Mouse (Mus musculus) left cerebral cortex, adult 11 months (tissue): ENCODE results near the gene Cplx3.
A peak's percentile ranks its signal among the peaks of the same experiment; 100 is the strongest.

ENCODE experiments used
- DNase-seq: peaks from one replicate; pipeline ENCODE4 v3.0.0; 2022; ENCODE audit warnings: low spot score

Cplx3 gene

DNA sequence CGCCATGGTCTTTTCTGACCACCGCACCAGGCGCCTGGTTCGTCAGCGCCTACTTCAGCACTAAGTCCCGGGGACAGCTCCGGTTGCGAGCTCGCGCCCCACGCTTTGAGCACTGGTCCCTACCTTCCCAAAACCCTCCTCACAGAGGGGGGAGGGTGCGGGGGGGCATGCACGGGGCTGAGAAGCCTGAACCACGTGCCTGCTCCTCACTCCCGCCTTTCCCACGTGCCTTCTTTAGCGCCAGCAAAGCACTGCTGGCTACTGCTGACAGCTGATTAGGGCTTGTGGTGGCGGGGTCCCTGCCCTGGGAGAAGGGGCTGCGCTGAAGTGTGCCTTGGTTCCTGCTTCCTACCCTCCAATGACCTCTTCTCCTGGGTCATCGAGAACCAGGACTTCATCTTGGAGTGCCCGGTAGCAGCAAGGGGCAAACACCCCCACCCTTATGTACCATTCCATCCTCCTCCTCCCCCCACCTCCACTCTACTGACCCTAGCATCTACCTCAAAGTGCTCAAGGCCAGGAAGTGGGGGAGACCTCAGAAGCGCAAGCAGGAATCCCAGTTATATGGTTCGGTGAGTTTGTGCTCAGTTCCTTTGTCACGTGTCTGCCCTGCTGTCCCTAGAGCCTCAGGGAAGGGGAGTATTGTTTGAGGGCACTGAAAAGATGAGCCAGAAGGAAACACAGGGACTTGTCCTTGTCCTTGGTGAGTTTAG is at the start of gene Cplx3:
TSS of gene Cplx3 (minus strand) at position 143 of the 713 bp plus-strand sequence.
- no peak for DNase-seq

DNA sequence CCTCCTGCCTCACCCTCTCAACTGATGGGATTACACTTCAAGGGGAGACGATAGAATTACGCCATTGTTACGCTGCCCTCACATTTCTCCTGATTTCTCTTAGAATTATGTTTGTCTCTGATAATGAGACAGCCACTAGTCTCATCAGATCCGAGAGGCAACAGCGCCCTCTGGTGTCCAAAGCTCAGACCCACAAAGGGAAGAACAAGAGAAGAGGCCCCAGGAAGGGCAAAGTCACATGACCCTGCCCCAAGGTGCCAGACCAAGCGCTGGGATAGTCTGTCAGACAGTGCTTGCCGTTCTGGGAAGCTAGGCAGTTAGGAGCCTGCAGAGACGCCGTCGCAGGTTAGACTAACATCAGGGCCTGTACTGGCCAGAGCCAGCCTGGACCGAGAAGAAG is 49.7 kb upstream of the Cplx3 start:
- peak; percentile 82 for DNase-seq

DNA sequence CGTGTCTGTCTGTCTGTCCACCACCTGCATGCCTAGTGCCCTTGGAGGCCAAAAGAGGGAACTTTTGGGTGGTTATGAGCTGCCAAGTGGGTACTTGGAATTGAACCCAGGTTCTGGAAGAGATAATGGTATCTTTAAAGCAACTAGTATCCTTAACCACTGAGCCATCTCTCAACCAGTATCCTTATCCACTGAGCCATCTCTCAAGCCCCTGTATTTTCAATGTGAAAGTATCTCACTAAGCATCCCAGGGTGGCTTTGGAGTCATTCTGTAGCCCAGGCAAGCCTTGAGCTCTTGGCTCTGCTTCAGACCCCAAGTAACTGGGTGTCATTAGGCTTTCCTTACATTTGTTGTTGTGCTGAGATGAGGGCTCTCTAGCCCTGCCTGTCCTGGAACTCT is 48.9 kb upstream of the Cplx3 start:
- no peak for DNase-seq

DNA sequence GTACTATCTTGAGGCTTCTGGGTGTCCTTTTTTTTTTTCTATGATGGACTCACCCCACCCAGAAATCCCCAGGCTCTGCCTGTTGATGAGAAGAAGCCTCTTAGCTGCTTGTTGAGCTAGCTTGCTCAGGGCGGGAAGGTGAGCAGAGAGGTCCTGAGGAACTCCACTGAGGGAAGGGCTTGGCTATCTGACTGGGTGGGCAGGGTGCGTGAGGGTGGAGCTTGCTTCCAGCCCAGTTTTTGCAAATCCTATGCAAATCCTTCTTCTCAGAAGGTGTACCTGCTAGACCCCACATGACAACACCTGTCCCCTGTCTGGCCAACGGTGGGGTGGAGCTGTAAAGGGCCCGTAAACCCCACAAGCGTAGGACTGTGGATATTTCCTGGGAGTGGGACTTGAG is 47.2 kb upstream of the Cplx3 start, which contains the start of gene Csk:
TSS of gene Csk (minus strand) at position 349 of the 400 bp plus-strand sequence.
- no peak for DNase-seq

DNA sequence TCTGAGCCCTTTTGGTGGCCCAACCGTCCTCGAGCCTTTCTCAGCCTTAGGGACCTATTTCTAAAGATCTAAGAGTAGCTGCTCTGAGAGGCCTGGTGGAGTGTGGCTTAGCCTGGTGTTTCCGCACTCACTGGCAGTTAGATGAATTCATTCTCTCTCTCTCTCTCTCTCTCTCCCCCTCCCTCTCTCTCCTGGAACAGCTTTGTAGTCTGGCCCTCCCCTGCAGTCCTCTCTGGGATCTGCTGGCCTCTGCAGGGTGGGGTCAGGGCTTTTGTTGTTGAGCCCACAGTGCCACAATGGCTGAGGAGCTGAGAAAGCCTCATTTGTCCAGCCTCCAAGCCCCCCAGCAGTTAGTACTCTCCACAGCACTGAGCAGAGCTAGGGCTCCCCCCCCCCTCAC is 46.8 kb upstream of the Cplx3 start:
- DNase-seq, result no peak

DNA sequence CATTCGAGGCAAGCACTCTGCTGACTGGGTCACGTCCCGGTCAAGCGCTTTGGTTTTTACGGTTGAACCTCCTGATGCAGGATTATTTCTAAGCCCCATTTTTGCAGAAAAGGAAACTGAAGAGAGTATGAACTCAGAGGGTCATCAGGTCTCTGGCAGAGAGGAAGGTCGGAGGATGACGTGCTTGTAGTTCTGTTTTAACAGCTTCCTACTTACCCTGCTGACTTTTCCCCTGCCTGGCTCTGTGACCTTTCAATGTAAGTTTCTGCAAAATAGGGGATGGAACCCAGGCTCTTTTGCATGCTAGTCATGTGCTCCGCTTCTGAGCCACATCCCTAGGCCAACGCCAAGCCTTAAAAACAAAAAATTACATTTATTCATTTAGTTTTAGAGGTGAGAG is 46.3 kb upstream of the Cplx3 start:
- DNase-seq, result no peak

DNA sequence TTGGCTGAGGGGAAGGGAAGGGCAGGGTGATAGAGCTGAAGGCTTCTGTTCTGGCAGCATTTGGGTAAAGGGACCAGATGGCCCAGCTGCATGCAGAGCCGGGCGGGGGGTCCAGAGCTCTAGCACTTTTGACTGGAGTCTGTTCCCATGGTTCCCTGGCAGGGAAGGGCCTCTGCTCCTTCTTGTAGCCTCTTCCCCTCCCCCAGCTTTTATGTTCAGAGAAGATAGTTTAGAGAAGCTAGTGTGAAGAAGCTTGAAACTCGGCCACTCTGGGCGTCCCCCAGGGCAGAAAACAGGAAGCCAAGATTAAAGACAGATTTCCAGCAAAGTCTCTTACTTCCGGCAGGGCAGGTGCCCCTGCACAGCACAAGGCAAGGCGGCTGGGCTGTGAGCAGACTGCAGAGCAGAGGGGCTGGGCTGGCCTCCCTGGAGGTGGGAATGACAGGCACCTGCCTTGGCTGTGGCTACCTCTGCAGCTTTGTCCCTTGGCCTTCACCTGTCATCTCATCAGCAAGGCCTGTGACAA is 44.8 kb upstream of the Cplx3 start:
- no peak for DNase-seq

DNA sequence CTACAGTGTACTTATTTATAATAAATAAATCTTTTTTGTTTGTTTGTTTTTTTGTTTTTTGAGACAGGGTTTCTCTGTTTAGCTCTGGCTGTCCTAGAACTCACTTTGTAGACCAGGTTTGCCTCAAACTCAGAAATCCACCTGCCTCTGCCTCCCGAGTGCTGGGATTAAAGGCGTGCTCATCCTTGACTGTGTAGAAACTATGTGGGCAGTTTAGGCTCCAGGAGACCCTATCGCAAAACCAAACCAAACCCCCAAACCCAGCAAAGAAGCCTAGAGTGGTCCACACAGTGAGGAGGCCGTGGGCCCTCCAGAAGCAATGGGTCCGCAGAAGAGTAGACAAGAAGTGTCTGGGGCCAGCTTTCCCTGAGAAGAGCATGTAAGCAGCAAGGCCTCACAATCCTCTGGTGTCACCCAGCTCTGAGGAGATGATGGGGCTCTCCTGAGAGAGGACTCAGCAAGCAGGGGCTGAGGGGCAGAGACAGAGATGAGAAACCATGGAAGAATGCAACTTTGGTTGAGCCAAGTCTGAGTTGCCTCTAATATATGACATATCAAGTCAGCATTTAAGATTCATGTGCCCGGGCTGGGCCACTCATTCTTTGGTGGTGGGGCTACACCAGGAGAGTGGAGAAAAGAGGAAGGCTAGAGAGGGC is 44.2 kb upstream of the Cplx3 start:
- no peak for DNase-seq

DNA sequence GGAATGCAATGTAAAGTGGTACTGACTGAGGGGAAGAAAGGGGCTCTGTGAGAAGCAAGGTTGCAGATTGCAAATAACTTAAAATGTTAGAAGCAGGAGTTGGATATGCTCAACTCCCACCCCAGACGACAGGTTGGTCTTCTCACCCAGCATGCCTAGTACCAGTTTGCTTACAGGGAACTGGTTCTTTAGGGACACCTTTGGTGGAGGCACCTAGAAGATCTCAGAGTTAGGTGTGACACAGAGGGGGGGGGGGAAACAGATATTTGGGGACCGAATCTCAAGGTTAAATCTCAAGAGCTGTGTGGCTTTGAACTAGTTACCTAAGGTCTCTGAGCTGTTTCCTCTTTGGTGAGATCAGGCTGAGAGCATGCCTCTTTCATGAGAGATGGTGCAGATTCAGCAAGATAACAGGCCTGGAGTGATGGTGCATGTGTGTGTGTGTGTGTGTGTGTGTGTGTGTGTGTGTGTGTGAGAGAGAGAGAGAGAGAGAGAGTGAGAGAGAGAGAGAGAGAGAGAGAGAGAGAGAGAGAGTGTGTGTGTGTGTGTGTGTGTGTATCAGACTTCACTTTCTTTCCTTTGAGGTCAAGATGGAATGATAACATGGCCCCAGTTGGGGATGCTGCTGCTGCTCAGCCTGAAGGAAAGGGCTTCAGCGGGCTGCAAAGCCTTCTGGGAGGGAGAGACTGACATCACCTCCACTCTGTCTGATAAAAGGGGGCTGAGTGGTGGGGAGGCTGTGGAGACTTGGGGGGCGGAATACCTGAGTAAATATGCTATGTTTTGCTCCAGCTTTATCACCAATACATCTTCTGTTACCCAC is 41.4 kb upstream of the Cplx3 start:
- no peak for DNase-seq

DNA sequence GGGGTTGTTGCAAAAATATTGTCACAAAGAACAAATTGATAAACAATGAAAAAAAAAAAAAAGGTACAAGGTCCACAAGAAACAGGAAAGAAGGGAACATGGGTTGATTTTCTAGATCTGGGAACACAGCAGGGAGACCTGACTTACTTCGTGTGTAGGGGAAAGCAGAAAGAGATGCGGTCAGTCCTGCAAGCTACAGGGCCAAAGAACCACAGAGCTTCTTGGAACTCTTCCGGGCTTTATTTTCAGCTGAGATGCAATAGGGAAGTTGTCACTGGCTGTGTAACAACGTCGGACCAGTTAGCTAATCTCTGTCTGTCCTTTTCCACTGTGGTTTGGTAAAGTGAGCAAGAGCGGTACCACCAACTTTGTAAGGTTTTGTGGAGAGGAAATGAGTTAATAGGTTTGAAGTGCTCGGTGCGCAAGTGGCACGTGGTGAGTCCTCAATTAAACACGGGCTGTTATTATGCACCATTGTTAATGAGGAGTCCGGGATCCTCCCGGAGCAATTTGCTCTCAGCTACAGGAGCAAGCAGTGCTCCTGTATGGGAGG is 40.5 kb upstream of the Cplx3 start:
- no peak for DNase-seq

DNA sequence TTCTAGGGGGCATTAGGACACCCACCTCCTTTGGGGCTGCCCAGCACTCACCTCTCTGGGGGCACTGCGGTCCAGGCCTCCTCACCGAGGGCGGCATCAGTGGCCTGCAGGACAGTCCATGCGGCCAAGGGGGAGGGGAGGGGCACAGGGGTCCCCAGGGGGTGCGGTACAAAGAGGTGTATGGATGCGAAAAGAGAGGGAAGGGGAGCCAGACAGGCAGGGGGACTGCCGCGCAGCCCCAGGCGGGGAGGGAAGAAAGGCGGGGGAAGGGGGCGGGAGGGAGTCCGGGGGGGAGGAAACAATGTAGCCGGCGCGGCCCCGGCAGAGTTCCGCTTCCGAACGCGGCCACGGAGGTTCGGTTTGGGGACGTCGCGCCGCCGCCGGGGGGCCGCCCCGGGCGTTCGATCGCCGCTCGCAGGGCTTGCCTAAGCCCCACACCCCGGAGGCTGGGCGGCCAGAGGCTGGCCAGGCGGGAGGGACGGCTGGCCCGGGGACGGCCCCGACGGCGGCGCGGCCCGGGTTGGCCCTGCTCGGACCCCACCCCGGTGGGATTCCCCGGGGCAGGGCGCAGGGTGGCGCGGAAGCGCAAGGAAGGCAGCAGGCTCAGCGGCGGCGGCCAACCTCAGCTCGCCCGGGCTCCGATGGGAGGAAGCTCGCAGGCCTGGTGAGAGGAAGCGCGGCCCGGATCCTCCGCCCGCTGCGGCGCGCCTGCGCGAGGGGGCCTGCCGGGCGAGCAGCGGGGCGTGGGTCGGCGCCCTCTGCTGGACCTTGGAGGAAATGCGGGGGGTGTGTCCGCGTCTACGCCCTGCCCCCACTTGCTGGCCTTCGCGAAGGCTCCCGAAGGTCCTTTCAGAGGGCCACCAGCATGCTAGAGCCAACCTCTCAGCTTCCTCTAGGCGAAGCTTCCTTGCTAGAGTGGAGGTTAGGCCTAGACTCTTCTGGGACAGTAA is 39.1 kb upstream of the Cplx3 start:
- DNase-seq, result peak; percentile 81

DNA sequence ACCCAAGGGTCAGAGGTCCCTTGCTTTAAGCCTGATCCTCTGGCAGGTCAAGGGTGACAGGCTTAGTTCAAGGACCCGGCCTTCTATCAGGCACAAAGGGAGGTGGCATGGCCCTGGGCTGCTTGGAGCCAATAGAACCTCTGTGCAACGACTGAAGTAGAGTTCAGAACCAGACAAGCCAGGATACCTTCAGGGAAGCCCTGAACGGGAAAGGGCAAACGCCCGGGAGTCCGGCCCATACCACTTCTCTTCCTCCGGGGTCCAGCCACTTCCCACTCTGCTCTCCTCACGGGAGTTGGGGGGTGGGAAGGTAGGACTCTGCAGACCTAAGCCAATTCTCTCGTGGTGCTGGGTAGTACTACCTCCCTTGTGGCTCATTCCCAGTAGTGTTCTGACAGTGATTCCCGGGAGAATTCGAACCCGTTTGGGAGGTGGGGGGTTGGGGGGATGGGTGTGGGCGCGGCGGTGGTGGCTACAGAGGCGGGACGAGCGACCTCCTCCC is 38.4 kb upstream of the Cplx3 start:
- DNase-seq, result no peak

DNA sequence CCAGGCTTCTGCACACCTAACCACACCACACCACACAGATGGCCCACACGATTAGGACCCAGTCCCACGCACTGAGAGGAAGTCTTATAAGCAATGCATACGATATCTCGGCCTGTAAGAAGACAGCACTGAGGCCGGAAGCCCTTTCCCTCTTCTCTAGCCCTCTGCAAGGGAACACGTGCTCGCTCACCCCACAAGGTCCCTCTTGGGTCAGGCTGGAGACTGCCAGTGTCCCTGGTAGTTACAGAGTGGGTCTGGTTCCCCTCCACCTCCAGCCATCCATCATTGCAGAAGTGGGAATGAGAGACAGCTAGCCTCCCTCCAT is 37.7 kb upstream of the Cplx3 start:
- DNase-seq, result no peak

DNA sequence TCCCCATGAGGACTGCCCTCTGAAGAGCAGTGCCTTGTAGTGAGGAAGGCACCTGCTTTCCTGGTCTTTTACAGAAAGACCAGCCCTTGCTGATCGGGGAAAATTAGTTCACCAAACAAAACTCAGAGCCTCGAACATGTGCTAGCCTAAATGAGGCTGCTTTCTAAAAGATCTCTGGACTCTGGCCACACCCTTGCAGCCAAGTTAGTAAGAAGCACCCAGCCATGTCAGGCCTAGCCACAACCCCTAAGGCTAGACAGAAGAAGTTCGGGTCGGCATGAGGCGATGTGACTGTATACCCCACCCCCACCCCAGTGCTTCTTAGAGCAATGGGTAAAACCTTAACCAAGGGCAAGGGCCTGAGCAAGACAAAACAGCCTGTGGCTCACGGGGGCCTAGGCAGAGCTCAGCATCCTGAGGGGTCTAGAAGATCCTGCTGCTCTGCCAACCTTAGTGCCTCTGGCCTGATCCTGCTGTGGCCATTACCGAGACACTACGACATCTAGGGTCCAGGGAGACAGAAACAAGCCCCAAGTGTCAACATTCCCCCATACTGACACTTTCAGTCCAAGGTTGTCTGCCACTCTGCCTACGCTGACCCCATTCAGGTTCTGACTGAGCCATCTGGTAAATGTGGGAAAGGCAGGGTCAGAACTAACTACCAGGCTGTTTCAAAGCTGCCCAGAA is 37.2 kb upstream of the Cplx3 start:
- DNase-seq, result no peak

DNA sequence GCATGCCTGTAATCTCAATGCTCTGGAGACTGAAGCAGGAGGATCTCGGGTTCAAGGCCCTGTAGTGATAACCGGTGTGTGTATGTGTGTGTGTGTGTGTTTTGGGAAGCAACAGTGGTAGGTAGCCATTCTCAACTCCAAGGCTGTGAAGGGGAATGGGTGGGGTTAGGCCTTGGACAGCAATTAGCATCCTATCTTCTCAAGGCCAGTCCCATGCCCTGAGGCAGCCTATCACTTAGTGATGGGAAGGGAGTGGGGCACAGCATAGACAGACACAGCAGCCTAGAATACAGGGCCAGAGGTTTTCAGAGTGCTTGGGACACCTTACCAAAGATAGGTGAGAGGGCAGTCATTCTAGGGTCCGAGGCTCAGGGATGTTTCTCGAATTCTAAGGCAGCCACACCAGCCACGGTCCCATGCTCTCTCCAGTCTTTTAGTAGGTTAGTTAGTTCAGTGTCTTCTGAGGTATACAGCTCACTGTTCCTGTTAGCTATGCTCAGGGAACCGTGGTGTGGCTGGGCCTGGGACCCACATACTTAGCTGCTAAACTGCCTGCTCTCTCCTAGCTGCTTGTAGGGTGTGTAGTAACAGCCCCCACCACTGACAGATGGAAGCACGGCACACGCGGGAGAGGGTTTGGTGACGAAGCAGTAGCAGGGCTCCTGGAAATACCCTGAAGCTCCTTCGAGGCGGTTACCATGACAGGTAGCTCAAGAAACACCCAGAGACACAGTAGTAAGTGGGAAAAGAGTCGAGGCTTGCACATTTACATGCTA is 35.9 kb upstream of the Cplx3 start:
- DNase-seq, result no peak

DNA sequence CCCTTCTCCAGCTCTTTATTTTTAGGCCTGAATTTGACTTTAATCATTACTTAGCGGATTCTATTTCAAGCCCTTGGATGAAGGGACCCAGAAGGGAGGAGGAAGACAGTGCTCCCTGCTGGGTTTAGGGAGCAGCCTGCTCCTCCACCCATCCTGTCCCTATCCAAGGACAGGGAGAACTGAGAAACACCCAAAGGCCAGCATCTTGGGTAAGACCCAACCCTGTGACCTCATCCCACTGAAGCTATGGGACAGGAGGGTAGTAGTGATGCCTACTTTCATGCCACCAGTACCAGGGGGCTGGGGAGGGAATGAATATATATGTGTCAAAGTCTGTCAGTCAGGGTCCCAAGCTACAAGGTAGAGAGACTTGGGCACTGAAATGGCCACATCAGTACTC is 34.9 kb upstream of the Cplx3 start:
- DNase-seq, result no peak

DNA sequence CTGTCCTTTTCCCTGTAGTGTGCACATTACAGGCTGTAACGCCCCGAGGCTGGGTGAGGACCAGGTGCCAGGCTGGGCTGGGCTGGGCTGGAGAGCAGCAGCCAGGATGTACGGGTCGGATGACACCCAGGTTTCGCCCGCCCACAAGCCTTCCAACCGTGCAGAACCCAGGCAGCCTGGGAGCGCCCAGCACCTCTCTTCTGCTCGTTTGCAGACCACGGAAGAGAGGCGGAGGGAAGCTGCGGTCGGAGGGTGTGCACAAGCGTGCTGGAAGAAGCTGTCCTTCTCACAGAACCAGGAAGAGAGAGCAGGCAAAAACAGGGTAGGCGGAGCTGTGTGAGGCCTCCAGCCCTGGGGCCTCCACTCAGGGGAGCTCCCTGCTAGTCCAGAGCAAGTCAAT is 34.3 kb upstream of the Cplx3 start:
- no peak for DNase-seq

DNA sequence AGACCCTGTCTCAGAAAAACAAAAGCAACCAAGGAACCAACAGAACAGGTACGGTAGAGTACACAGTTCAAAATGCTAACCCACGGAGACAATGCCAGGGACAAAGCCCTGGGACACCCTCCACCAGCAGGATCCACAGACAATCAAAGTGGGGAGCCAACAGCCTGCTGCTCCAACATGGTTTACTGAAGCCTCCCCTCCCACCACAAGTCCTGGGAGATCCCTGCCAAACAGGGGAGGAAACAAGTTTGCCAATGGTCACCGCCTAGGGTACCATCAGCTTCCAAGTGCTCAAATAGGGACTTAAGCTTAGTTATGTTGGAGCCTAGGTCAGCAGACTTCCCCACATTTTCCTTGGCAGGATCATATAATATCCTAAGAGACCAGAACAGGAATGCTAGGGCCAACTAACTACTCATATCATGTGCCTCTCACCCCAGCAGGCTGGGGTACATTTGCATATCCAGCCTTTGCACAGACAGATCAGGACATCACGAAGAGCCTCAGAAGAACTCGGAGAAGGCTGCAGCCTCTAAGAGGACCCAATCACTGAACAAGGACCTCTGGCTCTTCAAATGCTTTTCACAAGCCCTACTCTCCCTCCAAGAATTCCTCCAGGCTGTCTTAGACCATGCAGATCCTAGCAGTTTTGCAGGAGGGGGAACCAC is 33.7 kb upstream of the Cplx3 start:
- DNase-seq, result no peak
